18 mouse cellular contexts compared by ENCODE assay signal in the genomic region with DNA sequence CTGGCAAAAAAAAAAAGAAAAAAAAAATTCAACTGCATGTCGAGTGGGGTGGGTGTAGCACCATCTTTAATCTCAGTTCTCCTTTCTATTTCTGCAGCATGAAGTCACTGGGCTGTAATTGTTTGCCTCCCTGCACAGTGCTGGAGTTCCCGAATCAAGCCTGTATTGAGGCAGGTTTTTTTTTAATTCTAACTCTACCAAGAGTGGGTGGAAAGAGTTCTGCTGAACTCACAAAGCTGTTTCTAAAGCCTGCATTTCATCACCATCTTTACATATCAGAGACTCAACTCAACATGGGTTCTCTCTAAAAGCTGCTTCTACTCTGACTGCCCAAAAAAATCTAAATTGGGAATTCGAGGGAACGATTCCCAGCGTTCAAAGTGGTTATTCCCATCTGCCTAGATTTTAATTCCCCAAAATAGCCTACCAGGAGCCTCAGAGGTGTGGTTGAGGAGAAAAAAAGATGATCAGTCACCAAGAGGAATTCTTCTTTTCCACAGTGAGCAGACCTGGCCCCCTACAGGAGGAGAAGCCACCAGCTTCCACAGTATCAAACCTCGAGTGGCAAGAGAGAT.
DNase-seq lines count a peak whose midpoint lies in the region; TF ChIP-seq lines count a peak whose summit lies in the region.
"Had no signal": no experiment of that assay in that cellular context is flagged by ENCODE, and none has a peak within 500 bp of the region (broad histone marks: within the 10 kb centered on the region; RNA-seq: fewer than 3 reads in every experiment).

No protein-coding gene starts in this region.

- DNase-seq in layer of hippocampus, adult 2 months (ENCODE audit: low spot score in 2 of 2), result peak in 1 of 2 experiments; percentile 36
- DNase-seq in layer of hippocampus, postnatal 36 days, result no peak
- DNase-seq in frontal cortex, adult 2 months (ENCODE audit: extremely low spot score in 1 of 2, low spot score in 1 of 2), result peak; percentile 69
- peak; percentile 5 to 15 for DNase-seq in layer of hippocampus, postnatal 10 days (ENCODE audit: low spot score in 2 of 2)
- DNase-seq in right cerebral cortex, postnatal 25 days, result peak; percentile 35
- no peak for DNase-seq in adrenal gland, postnatal 25 days
- no peak for DNase-seq in gastrocnemius, postnatal 25 days
- DNase-seq: thymus, postnatal 25 days had no signal

- peak; percentile 55 for TF ChIP-seq CTCF in layer of hippocampus, adult 2 months (conservative IDR thresholded peaks at IDR 0.05)

- no peak overlapping the region for H3K4me3 ChIP-seq in layer of hippocampus, adult 2 months
- H3K4me3 ChIP-seq: embryonic facial prominence, embryonic 12.5 days; heart, embryonic 15.5 days; hindbrain, embryonic 12.5 days; kidney, embryonic 15.5 days; limb, embryonic 13.5 days; midbrain, embryonic 12.5 days; myocyte; neural tube, embryonic 15.5 days had no signal

- no peak overlapping the region for H3K27ac ChIP-seq in layer of hippocampus, adult 2 months
- H3K27ac ChIP-seq: embryonic facial prominence, embryonic 12.5 days; heart, embryonic 15.5 days; hindbrain, embryonic 12.5 days; kidney, embryonic 15.5 days; limb, embryonic 13.5 days; liver, embryonic 14.5 days; midbrain, embryonic 12.5 days; neural tube, embryonic 15.5 days; stomach, postnatal 0 days had no signal

Comparison
In these comparisons a context has a peak if more than half of its experiments do, and no peak if none do; other contexts are left out.
1. DNase-seq: peak in frontal cortex, adult 2 months (2 of 2), layer of hippocampus, postnatal 10 days (2 of 2) and right cerebral cortex, postnatal 25 days (single experiment); none in layer of hippocampus, postnatal 36 days (0 of 2), adrenal gland, postnatal 25 days (single experiment) and gastrocnemius, postnatal 25 days (single experiment).